Mouse (Mus musculus) liver, embryonic 14.5 days (tissue): ENCODE data around the gene P2rx7.

Source experiments
- CTCF ChIP-seq: IDR thresholded peaks from 2 replicates; pipeline ENCODE4 v1.5.1; 2016; ENCODE audit warnings: antibody characterized with exemption, low read depth, control low read depth
- EP300 ChIP-seq: IDR thresholded peaks from 2 replicates; pipeline ENCODE4 v1.6.1; 2016; ENCODE audit warnings: antibody characterized with exemption, low read depth

DNA sequence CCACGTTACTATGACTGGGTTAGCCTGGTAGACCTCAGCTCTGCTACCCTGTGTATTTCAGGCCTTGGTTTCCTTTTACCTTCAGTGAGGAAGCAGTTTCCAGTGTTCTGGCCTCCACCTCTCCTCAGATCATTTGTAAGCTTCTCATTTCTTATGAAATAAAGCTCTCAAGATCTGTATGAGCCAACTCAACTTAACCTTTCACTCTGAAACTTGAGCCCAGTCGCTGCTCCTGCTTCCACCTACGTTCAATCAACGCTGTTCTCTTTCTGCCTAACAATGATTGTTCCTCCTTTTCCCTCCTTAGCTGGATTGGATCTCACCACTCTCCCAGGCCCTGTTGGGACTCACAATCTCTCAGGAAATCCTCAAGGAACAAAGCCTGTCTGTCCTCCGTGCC, 32.1 kb upstream of the P2rx7 start:
- TF ChIP-seq CTCF: no peak
- no peak for TF ChIP-seq EP300
